Mouse (Mus musculus) forebrain, embryonic 11.5 days (tissue): ENCODE measurements at regions not wholly inside any gene's neighbourhood (a gene's known extent, or its start where the extent isn't known, plus 50 kb on each side); places are given as distances from the start of the nearest gene placed in this dataset.
A peak's percentile ranks its signal among the peaks of the same experiment; 100 is the strongest.

ENCODE experiments used
- ATAC-seq: fragments of 200-750 bp; cut with Nextera tagmentation; replicated peaks from 2 replicates; pipeline ENCODE4 v1.8.0; 2017; ENCODE audit warnings: moderate TSS enrichment; ENCODE audit not compliant: low FRiP score
- DNase-seq: peaks from one replicate; pipeline ENCODE4 v3.0.0-alpha.2; 2017; ENCODE audit warnings: low spot score
- H3K27ac ChIP-seq: fragments of 300-500 bp; sonication (generic); 2 replicates; pipeline ENCODE4 v1.5.1; 2014; ENCODE audit warnings: low read depth, low read length
- H3K27me3 ChIP-seq: fragments of 300-500 bp; sonication (generic); 2 replicates; pipeline ENCODE4 v1.6.1; 2014; ENCODE audit warnings: mild to moderate bottlenecking, low read length, mixed read lengths; ENCODE audit not compliant: control insufficient read depth, insufficient read depth
- H3K36me3 ChIP-seq: fragments of 300-500 bp; sonication (generic); 2 replicates; pipeline ENCODE4 v1.6.1; 2014; ENCODE audit warnings: mild to moderate bottlenecking, low read length, moderate library complexity, mixed read lengths; ENCODE audit not compliant: control insufficient read depth, insufficient read depth
- H3K4me1 ChIP-seq: fragments of 300-500 bp; sonication (generic); replicated peaks from 2 replicates; pipeline ENCODE4 v1.6.1; 2014; ENCODE audit warnings: low read length, mixed read lengths; ENCODE audit not compliant: control insufficient read depth, insufficient read depth
- H3K4me2 ChIP-seq: fragments of 300-500 bp; sonication (generic); 2 replicates; pipeline ENCODE4 v1.6.1; 2014; ENCODE audit warnings: low read depth, mild to moderate bottlenecking, low read length, moderate library complexity, mixed read lengths; ENCODE audit not compliant: severe bottlenecking
- H3K4me3 ChIP-seq: fragments of 300-500 bp; sonication (generic); 2 replicates; pipeline ENCODE4 v1.5.1; 2014; ENCODE audit warnings: low read depth, low read length
- H3K9ac ChIP-seq: fragments of 300-500 bp; sonication (generic); 2 replicates; pipeline ENCODE4 v1.6.1; 2014; ENCODE audit warnings: low read length
- H3K9me3 ChIP-seq: fragments of 300-500 bp; sonication (generic); 2 replicates; pipeline ENCODE4 v1.6.1; 2016; ENCODE audit warnings: low read length, mixed read lengths; ENCODE audit not compliant: control insufficient read depth
- WGBS: fragments of 180-500 bp; shearing (Covaris S2); extraction: QIAGEN DNeasy Blood & Tissue Kit; methylation state at CpG from one replicate; pipeline ENCODE4 v1.1.7; 2014; 5-methylcytosine and 5-hydroxymethylcytosine counted together

DNA sequence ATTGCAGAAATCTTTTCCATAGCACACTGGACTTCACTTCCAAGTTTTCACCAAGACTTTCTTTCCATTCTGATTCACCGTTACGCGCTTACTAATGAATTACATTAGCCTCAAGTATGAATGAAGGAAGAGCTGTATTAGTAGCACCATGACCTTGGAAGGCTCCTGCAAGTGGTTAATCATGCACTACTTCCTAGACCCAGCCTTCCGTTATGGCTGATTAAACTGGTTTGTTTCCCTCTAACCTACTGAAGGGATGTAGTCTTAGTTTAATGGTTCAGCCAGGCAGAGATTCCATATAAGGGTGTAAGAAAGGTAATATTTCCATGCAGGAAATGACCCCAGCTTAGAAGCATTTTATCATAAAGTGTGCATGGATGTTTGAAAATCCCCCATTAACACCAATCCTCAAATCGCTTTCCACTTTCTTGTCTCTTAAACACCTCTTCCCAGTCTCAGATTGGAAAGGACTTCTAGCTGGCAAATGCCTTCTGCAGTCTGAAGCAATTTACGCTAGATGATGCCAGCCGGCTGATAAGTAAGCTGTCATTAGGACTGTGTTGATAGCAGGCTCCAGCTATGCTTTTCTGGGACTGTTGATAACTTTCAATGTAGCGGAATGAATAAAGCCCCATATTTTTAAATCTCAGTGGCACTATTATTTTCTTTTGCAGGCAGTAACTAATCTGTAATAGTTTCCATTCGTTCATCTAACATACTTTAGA, 215.6 kb upstream of the Bmp2 start:
- H3K9ac ChIP-seq, result no peak overlapping the region
- H3K4me1 ChIP-seq, result no peaks in the 10 kb centered on the region
- H3K9me3 ChIP-seq, result no peaks in the 10 kb centered on the region
- no peaks in the 10 kb centered on the region for H3K36me3 ChIP-seq
- no peak for DNase-seq
- no peak overlapping the region for H3K4me3 ChIP-seq
- H3K27me3 ChIP-seq, result no peaks in the 10 kb centered on the region
- no peak for ATAC-seq
- no peak overlapping the region for H3K4me2 ChIP-seq
- H3K27ac ChIP-seq, result no peak overlapping the region
- 89% methylated on average over 9 of the region's 9 CpGs for WGBS

DNA sequence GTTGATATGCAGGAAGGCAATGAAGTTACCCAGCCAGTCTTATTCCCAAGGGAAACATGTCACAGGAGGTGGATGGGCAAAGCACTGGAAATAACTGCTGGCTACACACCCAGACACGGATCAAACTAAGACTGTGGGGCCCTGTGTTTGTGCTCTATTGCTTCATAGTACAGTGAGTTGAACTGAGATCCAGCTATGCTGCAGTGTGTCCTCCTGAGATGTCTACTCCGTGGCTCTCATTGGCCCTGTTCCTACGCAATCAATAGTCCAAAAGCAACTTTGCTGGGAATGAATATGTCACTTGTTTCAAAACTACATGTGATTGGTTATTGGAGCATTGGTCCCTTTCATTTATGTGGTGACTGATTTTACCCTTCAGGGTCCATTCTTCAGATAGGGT, 213.8 kb upstream of the Bmp2 start:
- WGBS, result 87% methylated on average over 3 of the region's 3 CpGs
- Histone ChIP-seq H3K27me3 (no peaks in the 10 kb centered on the region), H3K4me2 (no peak overlapping the region), H3K4me3 (no peak overlapping the region), H3K9me3 (no peaks in the 10 kb centered on the region), H3K4me1 (no peaks in the 10 kb centered on the region), H3K9ac (no peak overlapping the region), H3K36me3 (no peaks in the 10 kb centered on the region), H3K27ac (no peak overlapping the region)
- ATAC-seq (no peak), DNase-seq (no peak)

DNA sequence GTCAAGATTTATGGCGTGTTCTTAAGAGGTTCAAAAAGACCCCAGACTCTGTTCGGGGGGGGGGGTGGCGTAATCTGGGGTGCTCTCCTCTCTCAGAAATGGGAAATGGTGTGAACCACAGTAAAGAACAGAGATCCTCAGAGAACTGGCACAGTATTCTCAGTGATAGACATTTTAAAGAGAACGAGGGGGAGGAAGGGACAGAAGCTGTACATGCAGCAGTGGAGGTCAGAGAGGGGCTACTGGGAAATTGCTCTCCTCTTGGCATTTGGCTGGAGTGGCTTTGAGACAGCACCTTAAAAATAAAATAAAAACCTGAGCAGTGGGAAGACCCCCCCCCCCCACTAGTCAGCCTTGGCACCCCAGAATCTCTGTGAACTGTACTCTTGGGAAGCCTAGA, 210.6 kb upstream of the Bmp2 start:
- H3K4me2 ChIP-seq, result no peak overlapping the region
- no peak for ATAC-seq

DNA sequence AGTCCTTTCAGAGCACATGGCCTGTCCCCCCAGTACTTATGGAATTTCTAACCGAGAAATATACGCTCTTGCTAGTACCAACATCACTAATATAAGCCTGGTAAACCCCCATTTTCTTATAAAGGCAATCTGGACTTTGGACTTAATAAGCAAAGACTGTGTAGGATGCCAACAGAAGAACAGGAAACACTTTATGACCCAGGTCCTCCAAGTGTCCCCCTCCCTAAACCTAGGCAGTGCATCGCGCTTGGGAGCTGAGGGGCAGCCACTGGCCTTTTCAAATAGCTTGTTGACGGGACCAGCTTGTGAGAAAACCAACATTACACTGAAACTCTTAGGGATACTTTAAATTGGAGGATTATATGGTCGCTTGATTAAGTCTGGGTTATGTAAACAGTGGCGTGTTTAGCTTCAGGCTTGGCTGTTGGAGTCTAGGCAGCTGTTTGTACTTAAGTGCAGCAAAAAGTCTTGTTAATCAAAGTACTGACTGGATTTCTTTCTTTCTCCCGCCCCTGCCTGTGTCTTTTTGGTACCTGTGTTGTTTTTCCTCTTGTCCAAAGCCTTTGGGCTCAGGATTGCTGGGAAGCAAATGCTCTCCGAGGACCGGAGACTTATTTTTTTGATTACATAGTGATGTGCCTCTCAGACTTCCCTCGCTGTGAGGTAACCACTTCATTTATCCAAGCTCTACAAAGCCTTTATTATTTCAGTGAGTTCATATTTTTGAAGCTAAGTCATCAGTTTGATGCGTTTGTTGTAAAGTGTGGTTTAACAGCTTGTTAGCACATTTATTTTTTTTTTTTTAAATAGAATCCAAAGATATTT, 205.8 kb upstream of the Bmp2 start:
- Histone ChIP-seq H3K27ac (no peak overlapping the region), H3K4me3 (no peak overlapping the region), H3K4me1 (no peaks in the 10 kb centered on the region; the same call in 1 of the 2 replicates), H3K36me3 (no peaks in the 10 kb centered on the region), H3K27me3 (no peaks in the 10 kb centered on the region; the same call in 1 of the 2 replicates), H3K9me3 (no peaks in the 10 kb centered on the region), H3K4me2 (no peak overlapping the region), H3K9ac (no peak overlapping the region)
- DNase-seq (no peak), ATAC-seq (no peak)
- 35% methylated on average over 12 of the region's 12 CpGs for WGBS

More for the DNA sequence above, 210.6 kb upstream of the Bmp2 start:
- Histone ChIP-seq H3K4me3 (no peak overlapping the region), H3K9ac (no peak overlapping the region), H3K27ac (no peak overlapping the region), H3K27me3 (no peaks in the 10 kb centered on the region; the same call in 1 of the 2 replicates), H3K9me3 (no peaks in the 10 kb centered on the region), H3K36me3 (no peaks in the 10 kb centered on the region), H3K4me1 (no peaks in the 10 kb centered on the region)
- WGBS, result 87% methylated on average over 4 of the region's 4 CpGs
- no peak for DNase-seq

DNA sequence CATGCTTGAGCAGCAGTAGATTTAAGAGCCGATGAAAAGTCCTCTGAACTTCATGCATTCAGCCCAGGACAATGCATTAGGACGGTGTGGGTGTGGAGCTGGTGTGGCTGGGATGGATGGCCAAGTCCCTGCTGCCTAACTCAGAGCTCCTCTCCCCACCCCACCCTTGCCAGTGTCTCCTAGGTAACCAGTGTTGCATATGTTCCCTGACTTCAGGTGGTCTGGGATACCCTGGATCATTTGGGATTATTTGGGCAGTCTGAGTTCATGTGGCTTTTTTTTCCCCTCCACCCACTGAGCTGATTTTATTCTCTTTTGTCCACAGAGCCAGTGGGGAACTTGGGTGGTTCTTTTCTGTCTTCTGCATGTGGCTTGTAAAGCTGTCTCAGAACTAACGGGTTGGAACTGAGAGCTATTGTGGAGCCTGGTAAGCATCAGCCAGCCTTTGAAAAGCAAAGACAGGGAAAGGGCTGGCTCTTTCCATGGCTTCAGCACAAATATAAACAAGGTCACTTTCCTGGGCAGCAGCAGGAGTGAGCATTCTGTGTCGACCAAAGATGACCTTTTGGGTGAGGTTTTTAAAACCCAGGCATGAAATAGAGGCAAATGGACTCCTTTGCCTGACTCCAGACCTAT, 205.1 kb upstream of the Bmp2 start:
- 11% methylated on average over 4 of the region's 4 CpGs for WGBS
- H3K27ac ChIP-seq, result no peak overlapping the region

DNA sequence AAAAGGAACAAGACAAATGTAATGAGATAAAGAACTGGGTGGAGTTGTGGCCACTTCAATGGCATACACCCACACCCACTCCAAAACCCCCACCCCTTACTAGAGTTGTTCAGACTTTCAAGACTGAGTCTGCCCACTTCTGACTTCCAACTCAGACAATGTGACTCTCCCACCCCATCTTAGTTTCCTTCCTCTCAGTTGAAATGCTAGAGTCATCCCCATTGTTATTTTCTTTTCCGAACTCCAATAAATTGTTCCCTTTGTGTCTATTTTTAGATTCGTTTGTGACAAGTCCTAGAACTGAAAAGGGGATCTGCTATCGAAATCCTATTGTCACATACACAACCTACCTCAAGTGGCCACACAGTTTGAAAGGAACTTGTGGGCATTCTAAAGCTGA, 200.7 kb upstream of the Bmp2 start:
- no peak overlapping the region for H3K9ac ChIP-seq
- no peaks in the 10 kb centered on the region; the same call in 1 of the 2 replicates for H3K27me3 ChIP-seq
- H3K36me3 ChIP-seq, result no peaks in the 10 kb centered on the region
- WGBS, result 77% methylated on average over 3 of the region's 3 CpGs
- DNase-seq, result no peak
- no peak overlapping the region for H3K27ac ChIP-seq
- H3K4me1 ChIP-seq, result no peaks in the 10 kb centered on the region; the same call in 1 of the 2 replicates
- no peak overlapping the region for H3K4me2 ChIP-seq
- no peaks in the 10 kb centered on the region for H3K9me3 ChIP-seq
- H3K4me3 ChIP-seq, result no peak overlapping the region
- ATAC-seq, result no peak

More for the DNA sequence above, 205.1 kb upstream of the Bmp2 start:
- Histone ChIP-seq H3K4me3 (no peak overlapping the region), H3K9me3 (no peaks in the 10 kb centered on the region), H3K4me2 (no peak overlapping the region), H3K9ac (no peak overlapping the region), H3K27me3 (no peaks in the 10 kb centered on the region; the same call in 1 of the 2 replicates), H3K4me1 (no peaks in the 10 kb centered on the region; the same call in 1 of the 2 replicates), H3K36me3 (no peaks in the 10 kb centered on the region)
- ATAC-seq, result peak; percentile 80
- no peak for DNase-seq

DNA sequence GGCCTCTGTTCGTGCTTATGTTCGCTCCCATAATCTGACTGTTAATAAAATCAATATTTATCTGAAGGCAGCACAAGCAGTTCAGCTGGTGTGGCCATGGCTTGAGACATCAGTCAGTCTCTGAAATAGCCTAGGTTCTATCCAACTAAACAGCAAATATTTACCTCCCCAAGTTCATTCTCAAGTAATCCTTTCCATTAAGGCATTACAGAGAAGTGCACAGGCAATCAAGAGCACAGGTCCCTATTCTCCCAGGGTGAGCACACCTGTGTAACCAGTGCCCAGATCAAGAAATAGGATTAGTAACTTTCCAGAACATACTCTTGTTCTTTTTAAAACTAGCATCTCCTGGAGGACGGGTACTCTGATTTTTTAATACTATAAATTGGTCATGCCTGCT, 199.2 kb upstream of the Bmp2 start:
- Histone ChIP-seq H3K4me3 (no peak overlapping the region), H3K27me3 (no peaks in the 10 kb centered on the region; the same call in 1 of the 2 replicates), H3K27ac (no peak overlapping the region), H3K4me1 (no peaks in the 10 kb centered on the region), H3K9me3 (no peaks in the 10 kb centered on the region), H3K4me2 (no peak overlapping the region), H3K9ac (no peak overlapping the region), H3K36me3 (no peaks in the 10 kb centered on the region)
- WGBS, result 81% methylated on average over 3 of the region's 3 CpGs
- ATAC-seq (no peak), DNase-seq (no peak)

DNA sequence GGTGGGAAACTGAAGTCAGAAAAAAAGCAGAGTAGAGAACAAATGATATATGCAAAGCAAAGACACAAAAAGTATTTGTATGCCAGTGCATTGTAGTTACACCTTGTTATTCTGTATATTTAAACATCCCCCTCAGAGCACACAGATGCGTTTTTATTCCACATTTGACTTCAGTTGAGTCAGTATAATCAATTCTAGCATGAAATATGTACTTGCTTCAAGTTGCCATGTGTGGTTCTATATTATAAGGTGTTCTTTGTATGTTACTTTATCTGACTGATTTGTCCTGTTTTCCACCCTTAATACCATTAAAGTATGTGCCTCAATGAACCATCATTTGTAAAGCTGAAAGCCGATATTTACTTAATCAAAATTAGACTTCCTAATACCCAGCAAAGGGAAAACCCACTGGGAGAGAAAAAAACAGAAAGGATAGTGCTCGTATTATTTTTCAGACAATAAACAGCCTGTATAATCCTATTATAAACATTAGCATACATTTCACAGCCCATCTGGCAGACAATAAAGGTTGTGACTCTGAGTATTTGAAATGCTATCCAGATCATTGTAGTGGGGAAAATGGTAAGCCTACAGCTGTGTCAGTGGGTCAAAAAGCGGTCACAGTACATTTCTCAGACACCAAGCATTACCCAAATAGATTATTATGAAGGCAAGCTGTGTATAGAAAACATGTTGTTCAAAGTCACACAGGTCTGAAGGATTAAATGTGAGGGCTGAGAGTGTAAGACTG, 189.1 kb upstream of the Bmp2 start:
- ATAC-seq, result no peak
- H3K9me3 ChIP-seq, result no peaks in the 10 kb centered on the region
- H3K36me3 ChIP-seq, result no peaks in the 10 kb centered on the region
- no peaks in the 10 kb centered on the region for H3K27me3 ChIP-seq
- H3K27ac ChIP-seq, result no peak overlapping the region
- WGBS, result 57% methylated on average over 4 of the region's 4 CpGs
- no peak overlapping the region for H3K4me3 ChIP-seq
- no peak overlapping the region for H3K4me2 ChIP-seq
- no peaks in the 10 kb centered on the region for H3K4me1 ChIP-seq
- DNase-seq, result no peak
- H3K9ac ChIP-seq, result no peak overlapping the region
